Mouse (Mus musculus) hematopoietic stem cell, adult 5-6 weeks (primary cell): ENCODE data around the gene Mcrip1. TPM values are rescaled to one million over a fixed set of nuclear protein-coding genes. Genes with fewer than 3 reads are reported as not detected.
A peak's percentile ranks its signal among the peaks of the same experiment; 100 is the strongest.
"Not testable (repeated sequence)": the region's sequence is repeated elsewhere in the genome, so short reads cannot be mapped to it uniquely, and the experiment has no call there.

Source experiments
- ATAC-seq, 2 experiments: fragments of 125-278 bp in 1 of 2; replicated peaks in 1 of 2; 2 replicates each; pipeline ENCODE4 v1.8.0; 2016 to 2017; ENCODE audit warnings: inconsistent platforms in 2 of 2, mild to moderate bottlenecking in 2 of 2, moderate number of reproducible peaks in 2 of 2, low read depth in 1 of 2, moderate TSS enrichment in 1 of 2; ENCODE audit not compliant: low FRiP score in 2 of 2, poor library complexity in 2 of 2, severe bottlenecking in 2 of 2, insufficient read depth in 1 of 2, low TSS enrichment in 1 of 2
- total RNA-seq: library from RNA; stranded (forward); fragments of 172-1452, 232-1000 nt; gene quantifications from 2 replicates; pipeline ENCODE4 v1.2.3, GENCODE M21; 2017

Gene Mcrip1
- total RNA-seq, 1 experiment from 2014 or later, result 11.6 TPM

GRCm38 (mm10) chr11:120577211-120578023 is 27.9 kb upstream of the Mcrip1 start:
- no peak for ATAC-seq

- no peak for ATAC-seq
These were observed 26.9 kb upstream of the Mcrip1 start for GRCm38 (mm10) chr11:120576365-120576981.

GRCm38 (mm10) chr11:120575940-120576339 is 26.4 kb upstream of the Mcrip1 start:
- ATAC-seq, result no peak

- no peak for ATAC-seq
These were observed 25.5 kb upstream of the Mcrip1 start for GRCm38 (mm10) chr11:120575046-120575445.

DNA sequence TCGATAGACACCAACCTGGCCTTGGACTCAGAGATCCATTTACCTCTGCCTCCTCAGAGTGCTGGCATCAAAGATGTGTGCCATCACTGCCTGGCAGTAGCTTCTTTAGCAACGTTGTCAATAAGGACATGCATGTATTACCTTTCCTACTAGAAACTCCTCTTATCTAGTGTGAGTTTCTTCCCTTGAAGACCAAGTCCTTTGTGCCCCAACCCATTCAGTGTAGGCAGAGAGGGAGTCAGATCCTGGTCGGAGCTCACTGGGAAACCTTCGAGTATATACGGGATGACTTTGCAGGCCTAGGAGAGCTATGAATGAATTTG is 24.7 kb upstream of the Mcrip1 start:
- no peak for ATAC-seq

DNA sequence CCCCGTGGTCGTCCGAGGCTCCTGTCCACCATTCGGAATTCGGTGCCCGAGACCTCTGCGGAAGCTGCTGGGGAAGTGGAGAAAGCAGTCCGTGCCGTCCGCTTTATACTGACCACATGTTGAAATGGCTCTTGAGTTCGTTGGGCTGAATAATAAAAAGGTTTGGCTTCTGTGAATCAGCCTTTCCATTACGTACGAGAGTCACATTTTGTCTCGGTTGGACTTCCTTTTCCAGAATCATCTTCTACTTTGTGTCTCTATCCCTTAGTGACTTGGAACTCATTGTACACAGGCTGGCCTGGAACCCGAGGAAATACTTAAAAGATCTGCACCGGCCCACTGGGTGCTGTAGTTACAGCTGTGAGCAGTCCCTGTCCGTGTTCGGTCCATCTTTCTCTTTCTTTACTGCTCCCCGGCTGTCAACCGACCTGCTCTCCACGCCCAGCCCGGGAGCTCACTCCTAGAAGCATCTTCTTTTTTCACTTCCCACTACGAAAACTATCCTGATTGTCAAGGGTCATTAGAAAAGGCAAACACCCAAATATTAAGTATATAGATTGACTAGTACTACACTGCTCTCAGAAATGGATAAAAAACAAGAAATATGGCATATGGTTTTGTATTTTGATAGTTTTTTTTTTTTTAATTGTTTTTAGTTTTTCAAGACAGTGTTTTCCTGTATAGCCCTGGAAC is 24.2 kb upstream of the Mcrip1 start:
- ATAC-seq, result no peak; a peak in 1 of 4 replicates

DNA sequence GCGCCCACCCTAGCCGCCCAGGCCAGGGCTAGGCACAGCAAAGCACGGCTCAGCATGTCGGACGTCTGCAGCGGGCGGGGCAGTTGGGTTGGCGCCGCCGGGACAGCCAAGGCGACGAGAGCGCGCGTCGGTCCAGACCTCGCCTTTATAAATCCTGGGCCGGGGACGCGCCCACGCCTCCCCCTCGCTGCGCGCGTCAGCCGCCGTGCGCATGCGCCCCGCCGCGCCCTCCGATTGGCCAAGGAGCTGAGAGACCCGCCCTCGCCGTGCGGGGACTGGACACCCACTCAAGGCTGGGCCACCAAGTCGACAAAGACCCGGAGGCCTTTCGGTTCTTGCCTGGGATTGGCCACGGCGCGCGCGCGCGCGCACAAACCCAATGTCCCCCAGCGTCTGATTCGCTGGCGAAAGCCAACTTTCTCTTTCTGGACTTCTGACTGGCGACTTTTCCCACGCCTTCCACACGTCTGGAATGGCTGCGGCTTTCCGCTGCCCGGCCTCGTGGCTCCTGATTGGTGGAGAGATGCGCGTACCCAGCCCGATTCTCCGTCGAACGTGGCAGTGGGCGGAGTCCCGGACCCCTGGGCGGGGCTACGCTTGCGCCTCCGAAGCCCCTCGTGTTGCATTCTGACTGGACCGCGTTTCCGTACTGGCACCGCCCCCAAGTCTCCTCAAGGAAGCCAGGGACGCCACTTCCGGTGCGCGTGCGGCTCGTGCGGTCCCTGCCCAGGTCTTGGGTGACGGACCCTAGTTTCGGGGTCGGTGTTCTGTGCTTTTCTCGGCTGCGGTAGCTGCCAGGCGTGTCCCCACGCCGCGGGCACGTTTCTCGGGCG is 23.4 kb upstream of the Mcrip1 start, which contains the start of gene P4hb:
TSS of gene P4hb (minus strand) at position 502 of the 833 bp plus-strand sequence.
- ATAC-seq, result peak; percentile 84 to 89

DNA sequence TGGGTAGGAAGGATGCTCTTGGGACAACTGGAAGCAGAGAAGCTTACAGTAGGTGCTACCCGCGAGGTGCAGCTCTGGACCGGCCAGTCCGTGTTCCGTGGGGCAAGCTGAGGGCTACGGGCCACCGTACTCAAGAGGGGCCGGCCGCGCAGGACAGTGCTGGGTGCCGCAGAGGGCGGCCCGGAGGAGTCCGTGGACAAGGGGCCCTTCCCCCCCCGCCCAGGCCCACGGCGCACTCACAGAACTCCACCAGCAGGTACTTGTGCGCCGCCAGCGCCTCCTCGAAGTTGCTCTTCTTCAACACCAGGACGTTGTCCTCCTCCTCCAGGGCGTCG is 22.9 kb upstream of the Mcrip1 start:
- ATAC-seq, result no peak

- ATAC-seq, result no peak
These were observed 22.4 kb upstream of the Mcrip1 start for GRCm38 (mm10) chr11:120571754-120572416.

- ATAC-seq, result no peak; a peak in 1 of 4 replicates
These were observed 21.6 kb upstream of the Mcrip1 start for GRCm38 (mm10) chr11:120571122-120571521.

GRCm38 (mm10) chr11:120568324-120568723 is 18.8 kb upstream of the Mcrip1 start:
- ATAC-seq, result no peak

DNA sequence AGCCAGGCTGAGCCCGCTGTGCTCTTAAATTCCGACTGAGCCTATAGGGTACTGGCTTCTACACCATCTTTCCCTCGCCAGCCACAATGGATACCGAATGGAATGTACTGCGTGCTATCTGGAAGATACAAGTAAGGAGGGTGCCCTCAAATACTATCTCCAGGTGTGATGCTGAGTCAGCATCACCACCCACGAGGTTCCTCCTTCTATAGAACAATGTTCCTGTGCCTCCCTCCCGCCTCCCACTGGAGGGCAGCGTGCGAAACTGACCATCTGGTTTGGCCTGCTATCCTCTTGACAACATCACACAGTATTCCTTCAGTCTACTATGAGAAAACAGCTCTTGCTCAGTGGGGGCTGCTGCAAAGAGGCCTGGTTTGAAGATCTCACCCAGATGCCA is 15.6 kb upstream of the Mcrip1 start:
- no peak for ATAC-seq

DNA sequence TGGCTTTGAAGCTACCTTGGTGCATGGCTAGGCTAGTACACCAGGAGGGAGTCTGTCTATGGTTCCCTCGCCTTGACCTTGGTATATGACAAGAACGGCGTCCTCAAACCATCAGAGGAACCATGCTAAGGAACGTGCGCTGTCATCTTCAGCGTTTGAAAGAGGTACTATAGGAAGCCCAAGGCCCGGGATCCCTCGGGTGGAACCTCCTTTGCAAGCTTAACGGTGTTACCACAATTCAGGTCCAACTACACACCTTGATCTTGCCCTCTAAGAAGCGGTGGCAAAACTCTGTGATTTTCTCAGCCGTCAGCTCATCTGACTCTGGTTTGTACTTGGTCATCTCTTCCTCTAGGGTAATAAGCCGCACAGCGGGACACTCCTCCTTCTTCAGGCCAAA is 13.4 kb upstream of the Mcrip1 start:
- no peak for ATAC-seq

DNA sequence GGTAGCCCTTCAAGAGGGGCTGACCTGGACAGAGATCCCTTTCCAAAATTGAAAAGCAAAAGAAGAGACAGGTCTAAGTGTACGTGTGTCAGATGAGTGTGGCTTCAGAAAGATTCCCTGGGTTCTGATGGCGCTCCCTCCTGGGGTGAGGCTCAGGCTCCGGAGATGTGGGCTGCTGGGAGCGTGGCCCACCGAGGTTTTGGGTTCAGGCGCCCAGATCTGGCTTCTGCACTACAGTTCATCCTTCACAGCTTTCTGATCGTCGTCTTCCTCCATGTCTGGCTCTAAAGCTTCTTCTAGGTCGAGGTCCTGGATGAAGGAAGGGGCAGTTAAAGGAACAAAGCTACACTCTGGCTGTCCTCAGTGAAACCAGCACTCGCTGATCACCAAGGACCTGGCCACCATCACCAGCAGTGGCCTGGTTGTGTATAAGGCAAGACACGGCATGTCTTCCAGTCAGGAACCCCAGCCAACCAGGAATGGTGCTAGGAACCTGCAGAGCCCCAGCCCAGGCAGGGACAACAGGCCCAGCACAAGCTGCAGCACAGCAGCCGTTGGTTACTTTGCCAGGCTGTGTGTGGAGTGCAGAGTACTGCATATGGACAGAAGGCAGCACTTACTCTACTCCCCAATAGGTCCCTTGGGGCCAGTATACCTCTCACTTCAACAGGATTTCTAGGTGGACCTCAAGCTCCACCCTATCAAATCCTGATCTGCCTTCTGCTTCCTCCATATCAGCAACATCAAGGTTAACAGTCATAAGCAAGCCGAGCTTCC is 11.6 kb upstream of the Mcrip1 start:
- no peak for ATAC-seq

- ATAC-seq, result not testable (repeated sequence)
These were observed 9.3 kb upstream of the Mcrip1 start for GRCm38 (mm10) chr11:120558843-120559242.

DNA sequence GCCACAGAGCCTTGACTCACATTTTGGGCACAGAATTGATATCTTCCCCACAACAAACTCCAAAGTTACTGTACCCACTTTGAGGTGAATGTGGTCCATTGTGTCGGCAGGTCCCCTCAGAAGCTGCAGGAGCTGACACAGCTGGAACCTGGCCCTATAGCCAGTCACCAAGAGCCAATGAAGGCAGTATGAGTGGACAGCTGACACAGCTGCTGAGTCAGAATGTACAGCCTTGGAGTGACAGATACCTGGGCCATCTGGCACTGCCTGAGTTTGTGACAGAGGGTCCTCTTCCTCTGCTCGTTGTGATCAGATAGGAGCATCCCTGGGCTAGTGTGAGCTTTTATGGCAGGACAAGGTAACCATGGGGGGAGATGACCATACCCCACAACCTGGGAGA is 5.7 kb upstream of the Mcrip1 start:
- ATAC-seq, result no peak

- ATAC-seq, result no peak
These were observed 5.3 kb upstream of the Mcrip1 start for GRCm38 (mm10) chr11:120554834-120555233.
